Mouse (Mus musculus): ENCODE measurements around the gene Lca5. TPM values are rescaled to one million over a fixed set of nuclear protein-coding genes. Genes with fewer than 3 reads are reported as not detected.
A peak's percentile ranks its signal among the peaks of the same experiment; 100 is the strongest.

Lca5 gene
- total RNA-seq, 2 experiments from 2014 or later, result 16.8 to 20.6 TPM

- no peak overlapping the region for H3K27ac ChIP-seq
- peak; percentile 66 for TF ChIP-seq CTCF (conservative IDR thresholded peaks at IDR 0.05)
- DNase-seq (ENCODE audit: low spot score in 2 of 2), result no peak
Measured at GRCm38 (mm10) chr9:83381317-83381716, 59.6 kb downstream of the Lca5 start.

GRCm38 (mm10) chr9:83379661-83380060, 61.3 kb downstream of the Lca5 start:
- Histone ChIP-seq H3K4me3 (no peak overlapping the region), H3K27ac (no peak overlapping the region)
- no peak for TF ChIP-seq CTCF (conservative IDR thresholded peaks at IDR 0.05)
- no peak for DNase-seq (ENCODE audit: low spot score in 2 of 2)

More at GRCm38 (mm10) chr9:83381317-83381716, 59.6 kb downstream of the Lca5 start:
- H3K4me3 ChIP-seq, result no peak overlapping the region

- TF ChIP-seq CTCF (conservative IDR thresholded peaks at IDR 0.05), result no peak
- Histone ChIP-seq H3K27ac (no peak overlapping the region), H3K4me3 (no peak overlapping the region)
- DNase-seq (ENCODE audit: low spot score in 2 of 2), result no peak
Measured at GRCm38 (mm10) chr9:83377132-83377531, 63.8 kb downstream of the Lca5 start.

GRCm38 (mm10) chr9:83375522-83376176, 65.3 kb downstream of the Lca5 start:
- no peak overlapping the region for H3K27ac ChIP-seq
- H3K4me3 ChIP-seq, result no peak overlapping the region
- TF ChIP-seq CTCF (conservative IDR thresholded peaks at IDR 0.05), result no peak
- DNase-seq (ENCODE audit: low spot score in 2 of 2), result no peak

- DNase-seq (ENCODE audit: low spot score in 2 of 2), result no peak
- TF ChIP-seq CTCF (conservative IDR thresholded peaks at IDR 0.05), result peak; percentile 78
- H3K27ac ChIP-seq, result no peak overlapping the region
- no peak overlapping the region for H3K4me3 ChIP-seq
Measured at GRCm38 (mm10) chr9:83370907-83371306, 70.0 kb downstream of the Lca5 start.

- Histone ChIP-seq H3K27ac (no peak overlapping the region), H3K4me3 (no peak overlapping the region)
- DNase-seq (ENCODE audit: low spot score in 2 of 2), result no peak
- TF ChIP-seq CTCF (conservative IDR thresholded peaks at IDR 0.05), result peak; percentile 85
Measured at GRCm38 (mm10) chr9:83368234-83368633, 72.7 kb downstream of the Lca5 start.

- no peak for TF ChIP-seq CTCF (conservative IDR thresholded peaks at IDR 0.05)
- Histone ChIP-seq H3K27ac (no peak overlapping the region), H3K4me3 (no peak overlapping the region)
- no peak for DNase-seq (ENCODE audit: low spot score in 2 of 2)
Measured at GRCm38 (mm10) chr9:83355802-83356201, 85.1 kb downstream of the Lca5 start.

GRCm38 (mm10) chr9:83353316-83353715, 87.6 kb downstream of the Lca5 start:
- no peak overlapping the region for H3K27ac ChIP-seq
- DNase-seq (ENCODE audit: low spot score in 2 of 2), result no peak
- no peak overlapping the region for H3K4me3 ChIP-seq
- TF ChIP-seq CTCF (conservative IDR thresholded peaks at IDR 0.05), result no peak

GRCm38 (mm10) chr9:83351171-83351570, 89.8 kb downstream of the Lca5 start:
- no peak for DNase-seq (ENCODE audit: low spot score in 2 of 2)
- TF ChIP-seq CTCF (conservative IDR thresholded peaks at IDR 0.05), result no peak
- Histone ChIP-seq H3K27ac (peak overlapping the region; percentile 73; the same call in 1 of the 2 replicates), H3K4me3 (no peak overlapping the region)

GRCm38 (mm10) chr9:83350613-83351012, 90.3 kb downstream of the Lca5 start:
- no peak overlapping the region for H3K4me3 ChIP-seq
- no peak for DNase-seq (ENCODE audit: low spot score in 2 of 2)
- H3K27ac ChIP-seq, result peak overlapping the region; percentile 73
- TF ChIP-seq CTCF (conservative IDR thresholded peaks at IDR 0.05), result peak; percentile 54

- Histone ChIP-seq H3K4me3 (no peak overlapping the region), H3K27ac (peak overlapping the region; percentile 73)
- DNase-seq (ENCODE audit: low spot score in 2 of 2), result no peak
- TF ChIP-seq CTCF (conservative IDR thresholded peaks at IDR 0.05), result no peak
Measured at GRCm38 (mm10) chr9:83349905-83350304, 91.0 kb downstream of the Lca5 start.

- no peak overlapping the region for H3K4me3 ChIP-seq
- no peak for TF ChIP-seq CTCF (conservative IDR thresholded peaks at IDR 0.05)
- H3K27ac ChIP-seq, result peak overlapping the region; percentile 73
- peak; percentile 60 to 71 for DNase-seq (ENCODE audit: low spot score in 2 of 2)
Measured at GRCm38 (mm10) chr9:83349504-83349903, 91.4 kb downstream of the Lca5 start.

- no peak for TF ChIP-seq CTCF (conservative IDR thresholded peaks at IDR 0.05)
- peak overlapping the region; percentile 18; the same call in 1 of the 2 replicates for H3K27ac ChIP-seq
- no peak overlapping the region for H3K4me3 ChIP-seq
- DNase-seq (ENCODE audit: low spot score in 2 of 2), result no peak
Measured at GRCm38 (mm10) chr9:83347521-83347920, 93.4 kb downstream of the Lca5 start.
